Mouse (Mus musculus): Measurements from ENCODE around the gene Dnpep.

GRCm38 (mm10) chr1:75264091-75264880, 53.5 kb downstream of the Dnpep start, which contains the start of gene Ptprn:
- no peak for TF ChIP-seq CTCF (IDR thresholded peaks at IDR 0.05; ENCODE audit: insufficient read depth, low read length)
- TF ChIP-seq POLR2A (IDR thresholded peaks at IDR 0.05; ENCODE audit: borderline replicate concordance, extremely low read depth, low read depth, low read length): no peak

Data from lung, adult 2 months (tissue).